Mouse (Mus musculus): ENCODE data around the gene Rreb1. TPM values are rescaled to one million over a fixed set of nuclear protein-coding genes. Genes with fewer than 3 reads are reported as not detected.
A peak's percentile ranks its signal among the peaks of the same experiment; 100 is the strongest.

The Rreb1 gene
- total and polyA plus RNA-seq, 2 experiments, result 9.0 to 12.4 TPM

DNA sequence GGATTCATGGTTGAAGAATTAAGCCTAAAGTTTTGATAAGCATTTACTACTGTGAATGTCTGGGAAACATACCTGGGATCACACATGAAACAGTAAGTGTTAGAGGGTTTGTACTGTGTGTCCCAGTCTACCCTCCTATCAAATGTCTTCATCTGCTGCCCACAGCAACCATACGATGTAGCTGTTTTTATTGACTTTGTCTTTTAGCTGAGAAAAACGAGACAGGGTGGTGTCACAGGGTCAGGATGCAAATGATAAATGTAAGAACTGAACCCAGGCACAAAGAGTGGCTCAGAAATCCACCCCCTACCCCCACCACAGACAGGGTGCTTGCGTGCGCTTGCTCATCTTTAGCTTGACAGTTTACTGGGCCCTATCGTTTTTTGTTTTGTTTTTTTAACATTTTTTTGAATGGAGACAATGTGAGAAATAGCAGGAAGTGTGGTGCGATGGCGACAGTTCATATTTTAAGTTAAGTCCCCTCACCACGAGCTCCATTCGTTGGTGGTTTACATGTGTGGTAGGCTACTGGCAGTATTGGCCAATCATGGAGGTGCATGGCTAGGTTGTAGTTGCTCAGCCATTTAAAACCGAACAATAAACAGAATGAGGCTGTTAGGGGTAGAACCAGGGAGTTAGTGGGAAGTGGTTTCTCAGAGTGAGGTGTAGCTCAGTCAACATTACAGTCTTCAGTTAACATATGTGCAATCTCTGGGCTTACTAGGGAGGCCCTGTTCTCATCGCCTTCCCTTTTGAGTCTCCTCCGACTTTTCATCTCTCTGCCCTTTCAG is 92.1 kb downstream of the Rreb1 start:
- H3K27ac ChIP-seq (replicated peaks; ENCODE audit: insufficient read depth, low read depth, low read length), result no peak overlapping the region; the same call in 1 of the 2 replicates
- H3K4me1 ChIP-seq (ENCODE audit: control insufficient read depth, insufficient read depth, low read length), result peaks cover 40% of the 10 kb centered on the region

DNA sequence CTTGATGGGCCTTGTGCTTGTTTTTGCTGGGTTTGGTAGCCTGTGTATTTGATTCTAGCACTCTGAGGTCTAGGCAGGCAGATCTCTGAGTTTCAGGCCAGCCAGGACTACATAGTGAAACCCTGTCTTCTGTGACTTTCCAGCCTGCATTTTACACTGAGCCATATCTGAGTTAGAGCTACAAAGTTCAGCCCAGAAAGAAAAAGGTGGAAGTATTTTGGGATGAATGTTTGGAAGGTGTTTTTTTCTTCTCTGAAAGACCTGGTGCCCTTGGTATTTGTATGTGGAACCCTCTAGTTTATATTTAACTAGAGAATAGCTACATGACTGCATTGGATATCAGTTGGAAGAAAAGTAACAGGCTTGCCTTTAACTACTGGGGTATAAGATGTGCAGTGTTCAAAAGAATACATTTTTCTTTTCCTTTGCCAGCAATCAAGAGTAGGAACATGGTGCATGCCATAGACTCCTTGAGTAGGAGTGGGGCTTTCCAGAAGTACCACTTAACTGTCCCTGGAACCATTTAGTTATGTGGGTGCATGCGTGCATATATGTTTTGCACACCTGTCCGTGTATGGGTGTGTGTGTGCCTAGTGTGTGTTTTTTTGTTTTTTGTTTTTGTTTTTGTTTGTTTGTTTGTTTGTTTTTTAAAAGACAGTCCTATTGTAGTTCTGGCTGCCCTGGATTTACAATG is 94.1 kb downstream of the Rreb1 start:
- no peak overlapping the region for H3K4me3 ChIP-seq (ENCODE audit: insufficient read depth, low read depth, low read length)
- no peaks in the 10 kb centered on the region for H3K36me3 ChIP-seq (ENCODE audit: control insufficient read depth, insufficient read depth, low read length)
- 61% methylated on average over 2 of the region's 2 CpGs for WGBS
- peak overlapping the region; percentile 40 for H3K9ac ChIP-seq (ENCODE audit: low read depth, low read length)
- peaks cover 42% of the 10 kb centered on the region for H3K4me1 ChIP-seq (ENCODE audit: control insufficient read depth, insufficient read depth, low read length)
- peaks cover 60% of the 10 kb centered on the region for H3K79me2 ChIP-seq (ENCODE audit: control insufficient read depth, insufficient read depth, low read length)
- peak; percentile 86 for DNase-seq (ENCODE audit: extremely low read depth, low read depth, low spot score)
- H3K27me3 ChIP-seq (ENCODE audit: control insufficient read depth, insufficient read depth, low read length), result no peaks in the 10 kb centered on the region
- TF ChIP-seq POLR2A (IDR thresholded peaks at IDR 0.05; ENCODE audit: extremely low read depth, insufficient read depth, low read length) (no peak), CTCF (IDR thresholded peaks at IDR 0.05; ENCODE audit: low read depth, low read length) (no peak)
- H3K27ac ChIP-seq (replicated peaks; ENCODE audit: insufficient read depth, low read depth, low read length), result peak overlapping the region; percentile 93

More for the DNA sequence above, 92.1 kb downstream of the Rreb1 start:
- Histone ChIP-seq H3K36me3 (ENCODE audit: control insufficient read depth, insufficient read depth, low read length) (no peaks in the 10 kb centered on the region), H3K27me3 (ENCODE audit: control insufficient read depth, insufficient read depth, low read length) (no peaks in the 10 kb centered on the region), H3K79me2 (ENCODE audit: control insufficient read depth, insufficient read depth, low read length) (peaks cover 56% of the 10 kb centered on the region), H3K4me3 (ENCODE audit: insufficient read depth, low read depth, low read length) (no peak overlapping the region), H3K9ac (ENCODE audit: low read depth, low read length) (no peak overlapping the region)
- no peak for TF ChIP-seq POLR2A (IDR thresholded peaks at IDR 0.05; ENCODE audit: extremely low read depth, insufficient read depth, low read length)
- no peak for TF ChIP-seq CTCF (IDR thresholded peaks at IDR 0.05; ENCODE audit: low read depth, low read length)
- DNase-seq (ENCODE audit: extremely low read depth, low read depth, low spot score), result no peak
- 78% methylated on average over 12 of the region's 12 CpGs for WGBS

DNA sequence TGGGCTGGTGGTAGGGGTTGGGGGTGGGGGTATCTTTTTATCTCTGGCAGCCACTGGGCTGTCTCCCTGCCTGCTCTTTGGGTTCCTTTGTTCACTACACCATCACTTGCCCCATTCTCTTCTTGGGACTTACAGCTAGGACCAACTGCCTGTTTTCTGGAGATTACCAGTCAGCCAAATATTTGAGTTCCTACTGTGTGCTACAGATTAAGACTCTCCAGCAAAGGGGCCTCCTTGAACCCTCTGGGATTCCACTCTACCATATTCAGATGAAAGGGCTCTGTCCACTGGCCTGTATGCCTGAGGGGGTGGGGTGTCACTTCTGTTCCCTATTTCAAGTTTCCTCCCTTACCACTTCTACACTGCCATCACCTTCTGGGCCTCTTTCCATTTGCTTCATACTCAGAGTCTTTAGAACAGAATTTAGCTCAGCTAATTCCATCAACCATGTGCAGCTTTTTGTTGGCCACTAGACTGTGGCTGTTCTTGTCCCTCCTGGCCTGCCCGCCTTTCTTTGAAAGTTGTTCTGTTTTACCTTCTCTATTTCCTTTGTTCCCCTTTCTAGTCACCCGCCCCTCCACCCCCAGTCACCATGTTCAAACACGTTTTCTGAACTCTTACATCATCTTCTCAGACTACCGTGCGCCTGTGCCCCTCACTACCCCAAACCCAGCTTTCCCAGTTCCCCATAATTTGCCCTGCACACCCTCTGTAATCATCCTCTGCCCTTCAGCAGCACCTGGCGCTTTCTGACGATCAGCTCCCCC is 95.1 kb downstream of the Rreb1 start:
- 38% methylated on average over 7 of the region's 7 CpGs for WGBS
- H3K27ac ChIP-seq (replicated peaks; ENCODE audit: insufficient read depth, low read depth, low read length), result peak overlapping the region; percentile 45
- H3K36me3 ChIP-seq (ENCODE audit: control insufficient read depth, insufficient read depth, low read length), result no peaks in the 10 kb centered on the region
- peaks cover 50% of the 10 kb centered on the region for H3K4me1 ChIP-seq (ENCODE audit: control insufficient read depth, insufficient read depth, low read length)
- H3K27me3 ChIP-seq (ENCODE audit: control insufficient read depth, insufficient read depth, low read length), result no peaks in the 10 kb centered on the region
- no peak overlapping the region for H3K4me3 ChIP-seq (ENCODE audit: insufficient read depth, low read depth, low read length)
- no peak for DNase-seq (ENCODE audit: extremely low read depth, low read depth, low spot score)
- peaks cover 60% of the 10 kb centered on the region for H3K79me2 ChIP-seq (ENCODE audit: control insufficient read depth, insufficient read depth, low read length)
- H3K9ac ChIP-seq (ENCODE audit: low read depth, low read length), result no peak overlapping the region
- TF ChIP-seq POLR2A (IDR thresholded peaks at IDR 0.05; ENCODE audit: extremely low read depth, insufficient read depth, low read length) (no peak), CTCF (IDR thresholded peaks at IDR 0.05; ENCODE audit: low read depth, low read length) (no peak)

DNA sequence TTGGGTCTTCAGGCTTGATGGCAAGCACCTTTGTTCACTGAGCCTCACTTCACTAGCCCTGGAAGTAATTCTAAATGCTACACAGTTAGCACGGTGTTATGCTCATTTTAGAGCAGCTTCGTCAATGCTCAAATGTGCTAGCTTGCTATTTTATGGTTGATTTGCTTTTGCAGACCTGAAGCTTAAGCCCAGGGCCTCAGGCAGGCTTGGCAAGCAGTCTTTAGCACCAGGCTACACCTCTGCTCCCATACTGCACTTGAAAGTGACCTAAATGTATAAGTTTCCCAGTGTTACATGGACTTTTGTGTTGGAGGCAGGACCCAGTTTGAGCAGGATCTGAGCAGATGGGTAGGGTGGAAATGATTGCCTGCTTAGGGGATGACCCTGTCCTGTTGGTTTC is 97.7 kb downstream of the Rreb1 start:
- H3K36me3 ChIP-seq (ENCODE audit: control insufficient read depth, insufficient read depth, low read length), result no peaks in the 10 kb centered on the region
- peaks cover 57% of the 10 kb centered on the region for H3K79me2 ChIP-seq (ENCODE audit: control insufficient read depth, insufficient read depth, low read length)
- TF ChIP-seq POLR2A (IDR thresholded peaks at IDR 0.05; ENCODE audit: extremely low read depth, insufficient read depth, low read length) (no peak), CTCF (IDR thresholded peaks at IDR 0.05; ENCODE audit: low read depth, low read length) (no peak)
- 74% methylated on average over 2 of the region's 2 CpGs for WGBS
- H3K4me1 ChIP-seq (ENCODE audit: control insufficient read depth, insufficient read depth, low read length), result peaks cover 66% of the 10 kb centered on the region
- no peak overlapping the region for H3K4me3 ChIP-seq (ENCODE audit: insufficient read depth, low read depth, low read length)
- peak overlapping the region; percentile 59 for H3K27ac ChIP-seq (replicated peaks; ENCODE audit: insufficient read depth, low read depth, low read length)
- no peaks in the 10 kb centered on the region for H3K27me3 ChIP-seq (ENCODE audit: control insufficient read depth, insufficient read depth, low read length)
- DNase-seq (ENCODE audit: extremely low read depth, low read depth, low spot score), result no peak
- no peak overlapping the region for H3K9ac ChIP-seq (ENCODE audit: low read depth, low read length)

DNA sequence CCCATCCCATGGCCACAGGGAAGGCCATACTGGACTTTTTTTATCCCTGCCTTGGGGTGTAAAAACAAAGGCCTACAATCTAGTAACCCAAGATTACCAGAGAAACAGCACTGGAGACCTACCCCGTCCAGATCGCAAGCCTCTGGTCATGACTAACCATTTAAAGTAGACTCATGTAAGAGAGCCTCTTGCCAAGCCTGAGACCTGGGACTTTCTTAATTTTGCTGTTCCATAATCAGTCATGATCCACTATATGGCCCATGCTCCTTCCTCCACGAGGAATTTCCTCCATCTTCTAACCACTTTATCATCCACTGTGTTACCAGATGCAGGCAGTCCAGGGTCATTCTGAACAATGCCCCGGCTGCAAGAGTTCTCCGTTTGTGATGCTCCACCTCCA is 98.2 kb downstream of the Rreb1 start:
- TF ChIP-seq CTCF (IDR thresholded peaks at IDR 0.05; ENCODE audit: low read depth, low read length), result no peak
- no peak for TF ChIP-seq POLR2A (IDR thresholded peaks at IDR 0.05; ENCODE audit: extremely low read depth, insufficient read depth, low read length)
- Histone ChIP-seq H3K4me3 (ENCODE audit: insufficient read depth, low read depth, low read length) (no peak overlapping the region), H3K4me1 (ENCODE audit: control insufficient read depth, insufficient read depth, low read length) (peaks cover 64% of the 10 kb centered on the region), H3K9ac (ENCODE audit: low read depth, low read length) (no peak overlapping the region), H3K27ac (replicated peaks; ENCODE audit: insufficient read depth, low read depth, low read length) (peak overlapping the region; percentile 59), H3K79me2 (ENCODE audit: control insufficient read depth, insufficient read depth, low read length) (peaks cover 55% of the 10 kb centered on the region), H3K36me3 (ENCODE audit: control insufficient read depth, insufficient read depth, low read length) (no peaks in the 10 kb centered on the region), H3K27me3 (ENCODE audit: control insufficient read depth, insufficient read depth, low read length) (no peaks in the 10 kb centered on the region)
- WGBS, result 36% methylated on average over 5 of the region's 5 CpGs
- DNase-seq (ENCODE audit: extremely low read depth, low read depth, low spot score), result no peak

All from liver, adult 2 months (tissue).